Mouse (Mus musculus) heart, postnatal 0 days (tissue): ENCODE measurements around the gene Psmc3.

ENCODE experiments used
- CTCF ChIP-seq: IDR thresholded peaks from 2 replicates; pipeline ENCODE4 v1.5.1; 2016; ENCODE audit warnings: antibody characterized with exemption, control low read depth, low read depth
- EP300 ChIP-seq: IDR thresholded peaks from 2 replicates; pipeline ENCODE4 v1.6.1; 2016; ENCODE audit warnings: antibody characterized with exemption, low read depth

GRCm38 (mm10) chr2:91035385-91035784 is 18.4 kb upstream of the Psmc3 start, which contains the start of gene Rapsn:
- TF ChIP-seq CTCF (peak; percentile 14; the same call in 1 of the 2 replicates), EP300 (no peak)
